Mouse (Mus musculus) olfactory bulb, adult 2 months (tissue): Measurements from ENCODE around the gene Rbp7. TPM values are rescaled to one million over a fixed set of nuclear protein-coding genes. Genes with fewer than 3 reads are reported as not detected.
A peak's percentile ranks its signal among the peaks of the same experiment; 100 is the strongest.
"Not testable (repeated sequence)": the region's sequence is repeated elsewhere in the genome, so short reads cannot be mapped to it uniquely, and the experiment has no call there.

Experiments
- H3K27ac ChIP-seq: fragments of 200-500 bp; 2 replicates; pipeline ENCODE4 v1.5.1; 2012; ENCODE audit warnings: low read depth, low read length; ENCODE audit not compliant: insufficient read depth
- H3K4me1 ChIP-seq: fragments of 200-500 bp; 2 replicates; pipeline ENCODE4 v1.6.1; 2012; ENCODE audit warnings: low read length; ENCODE audit not compliant: control insufficient read depth, insufficient read depth
- H3K4me3 ChIP-seq: fragments of 200-500 bp; 2 replicates; pipeline ENCODE4 v1.5.1; 2012; ENCODE audit warnings: mild to moderate bottlenecking, low read depth, low read length, moderate library complexity; ENCODE audit not compliant: insufficient read depth
- CTCF ChIP-seq: fragments of 200-500 bp; IDR thresholded peaks from 2 replicates; pipeline ENCODE4 v1.5.1; 2012; ENCODE audit warnings: low read depth, mild to moderate bottlenecking, low read length, moderate library complexity; ENCODE audit not compliant: insufficient read depth
- POLR2A ChIP-seq: fragments of 200-500 bp; IDR thresholded peaks from 2 replicates; pipeline ENCODE4 v1.6.1; 2012; ENCODE audit warnings: mild to moderate bottlenecking, low read depth, low read length, moderate library complexity; ENCODE audit not compliant: insufficient read depth
- WGBS: fragments of 180-500 bp; shearing (Covaris S2); methylation state at CpG from one replicate; pipeline ENCODE4 v1.1.7; 2018; 5-methylcytosine and 5-hydroxymethylcytosine counted together
- polyA plus RNA-seq: library from polyadenylated mRNA; stranded (reverse); fragments of >200 nt; gene quantifications from 2 replicates; pipeline ENCODE4 v1.2.4, GENCODE M21; 2012; ENCODE audit warnings: low replicate concordance; ENCODE audit not compliant: missing spikeins, insufficient read depth, insufficient read length

Gene Rbp7
- polyA plus RNA-seq, 1 experiment, result not detected

DNA sequence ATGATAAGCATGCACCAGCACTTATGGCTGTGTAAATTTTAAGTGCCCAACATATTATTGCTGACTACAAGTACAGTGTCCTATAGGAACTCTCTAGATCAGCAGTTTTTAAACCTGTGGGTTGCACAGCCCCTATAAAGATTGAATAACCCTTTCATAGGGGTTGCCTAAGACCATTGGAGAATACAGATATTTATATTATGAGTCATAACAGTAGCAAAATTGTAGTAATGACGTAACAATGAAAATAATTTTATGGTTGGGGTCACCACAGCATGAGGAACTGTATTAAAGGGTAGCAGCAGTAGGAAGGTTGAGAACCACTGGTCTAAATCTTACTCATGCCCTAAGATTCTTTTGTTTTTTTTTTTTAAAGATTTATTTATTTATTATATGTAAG, 4.6 kb upstream of the Rbp7 start:
- H3K27ac ChIP-seq, result no peak overlapping the region
- WGBS, result 92% methylated on average over 1 of the region's 1 CpGs
- H3K4me3 ChIP-seq, result no peak overlapping the region
- H3K4me1 ChIP-seq, result no peaks in the 10 kb centered on the region
- TF ChIP-seq CTCF (no peak), POLR2A (no peak)

DNA sequence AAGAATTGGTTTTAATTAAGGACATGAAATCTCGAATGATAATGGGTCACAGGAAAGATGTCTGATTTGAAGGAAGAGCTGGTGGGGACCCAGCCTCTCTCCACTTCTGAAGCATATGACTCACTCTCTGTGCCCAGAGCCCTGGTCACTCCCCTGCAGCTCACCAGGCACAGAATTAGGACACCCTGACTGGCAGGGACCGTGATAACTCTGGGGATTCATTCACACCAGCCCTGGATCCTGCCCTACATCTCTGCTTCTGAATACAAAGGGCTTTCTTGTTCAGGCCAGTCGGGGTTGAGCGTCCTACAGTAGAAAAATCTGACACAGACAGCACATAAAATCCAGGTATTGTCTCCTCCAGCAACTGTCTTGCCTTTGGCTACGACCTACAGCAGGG, 3.7 kb upstream of the Rbp7 start:
- 49% methylated on average over 5 of the region's 5 CpGs for WGBS

DNA sequence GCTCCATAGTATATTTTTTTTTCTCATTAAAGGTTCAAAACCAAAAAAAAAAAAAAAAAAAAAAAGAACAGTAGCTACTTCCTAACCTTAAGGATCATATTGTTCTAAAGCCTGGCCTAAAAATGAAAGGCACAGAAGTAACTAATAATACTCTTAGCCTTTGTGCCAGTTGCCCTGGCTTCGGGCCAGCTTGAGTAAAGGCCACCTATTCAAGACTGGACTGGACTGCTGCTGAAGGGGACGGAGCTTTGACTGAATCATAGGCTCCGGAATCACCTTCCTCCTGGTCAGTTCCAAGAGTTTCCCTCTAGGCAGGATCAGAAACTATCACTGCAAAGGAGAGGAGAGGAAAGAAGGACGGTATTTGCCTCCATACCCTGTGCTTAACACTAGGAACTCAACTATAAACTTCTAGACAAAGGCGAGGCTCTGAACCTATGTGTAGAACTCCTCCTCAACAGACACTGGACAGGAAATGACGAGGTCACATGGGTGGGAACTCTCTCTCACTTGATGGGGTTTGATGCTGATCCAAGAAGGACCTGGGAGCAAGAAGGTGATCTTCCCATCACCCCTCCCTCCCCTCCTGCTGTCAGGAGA, 3.2 kb upstream of the Rbp7 start:
- 60% methylated on average over 6 of the region's 6 CpGs for WGBS
- TF ChIP-seq CTCF (no peak), POLR2A (no peak)
- no peak overlapping the region for H3K4me3 ChIP-seq
- no peaks in the 10 kb centered on the region for H3K4me1 ChIP-seq
- H3K27ac ChIP-seq, result no peak overlapping the region

More for the DNA sequence above, 3.7 kb upstream of the Rbp7 start:
- no peak overlapping the region for H3K27ac ChIP-seq
- TF ChIP-seq POLR2A, result no peak
- TF ChIP-seq CTCF, result no peak
- H3K4me3 ChIP-seq, result no peak overlapping the region
- H3K4me1 ChIP-seq, result no peaks in the 10 kb centered on the region

DNA sequence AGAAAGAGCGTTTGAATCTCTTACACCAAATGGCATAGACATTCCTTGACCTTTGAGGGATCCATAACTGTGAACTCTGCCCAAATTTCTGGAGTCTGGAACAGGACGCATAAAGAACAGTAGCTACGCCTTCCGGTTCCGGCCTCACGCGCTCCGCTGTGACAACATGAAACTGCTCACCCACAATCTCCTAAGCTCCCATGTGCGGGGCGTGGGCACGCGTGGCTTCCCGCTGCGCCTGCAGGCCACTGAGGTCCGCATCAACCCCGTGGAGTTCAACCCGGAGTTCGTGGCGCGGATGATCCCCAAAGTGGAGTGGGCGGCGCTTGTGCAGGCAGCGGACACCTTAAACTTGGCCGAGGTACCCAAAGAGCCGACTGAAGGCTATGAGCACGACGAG, 2.4 kb upstream of the Rbp7 start:
- not testable (repeated sequence) for H3K4me3 ChIP-seq, H3K4me1 ChIP-seq, H3K27ac ChIP-seq
- WGBS, result 92% methylated on average over 27 of the region's 27 CpGs

DNA sequence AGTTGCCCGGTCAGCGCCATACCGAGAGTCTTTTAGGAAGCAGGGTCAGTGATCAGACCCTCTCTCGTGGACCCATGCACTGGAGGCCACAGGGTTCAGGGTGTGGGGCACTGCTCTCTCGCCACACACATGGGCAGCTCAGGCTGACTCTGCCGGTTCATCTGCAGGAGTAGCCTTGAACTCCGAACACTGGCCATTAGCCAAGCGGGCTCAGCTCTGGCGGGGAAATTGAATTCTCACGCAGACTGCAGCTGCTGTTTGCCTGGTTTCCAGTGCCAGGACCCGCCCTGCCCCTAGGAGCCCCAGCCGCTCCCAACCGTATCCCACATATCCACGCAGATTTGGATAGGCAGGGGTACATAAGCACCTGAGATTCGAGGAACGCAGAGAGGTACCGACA, 515 bp downstream of the Rbp7 start:
- TF ChIP-seq POLR2A, result no peak
- H3K27ac ChIP-seq, result no peak overlapping the region
- no peak overlapping the region for H3K4me3 ChIP-seq
- 81% methylated on average over 17 of the region's 17 CpGs for WGBS
- no peaks in the 10 kb centered on the region for H3K4me1 ChIP-seq

DNA sequence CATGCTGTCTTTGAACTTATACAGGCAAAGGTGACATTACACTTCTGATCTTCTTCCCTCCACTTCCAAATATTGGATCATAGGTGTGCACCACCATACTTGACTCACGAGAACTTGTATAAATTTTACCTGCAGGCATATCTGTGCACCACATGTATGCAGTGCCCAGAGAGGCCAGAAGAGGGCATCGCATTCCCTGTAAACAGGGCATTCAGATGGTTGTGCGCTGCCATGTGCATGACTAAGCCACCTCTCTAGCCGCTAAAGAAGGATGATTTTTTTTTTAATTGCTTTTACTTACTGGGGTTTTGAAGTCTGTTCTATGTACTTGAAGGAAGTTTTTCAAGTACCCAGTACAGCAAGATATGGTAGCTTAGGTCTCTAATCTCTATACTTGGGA, 1.1 kb downstream of the Rbp7 start:
- Histone ChIP-seq H3K4me1 (no peaks in the 10 kb centered on the region), H3K27ac (no peak overlapping the region), H3K4me3 (no peak overlapping the region)
- TF ChIP-seq POLR2A, result no peak
- no peak for TF ChIP-seq CTCF
- 77% methylated on average over 4 of the region's 4 CpGs for whole genome bisulfite sequencing

DNA sequence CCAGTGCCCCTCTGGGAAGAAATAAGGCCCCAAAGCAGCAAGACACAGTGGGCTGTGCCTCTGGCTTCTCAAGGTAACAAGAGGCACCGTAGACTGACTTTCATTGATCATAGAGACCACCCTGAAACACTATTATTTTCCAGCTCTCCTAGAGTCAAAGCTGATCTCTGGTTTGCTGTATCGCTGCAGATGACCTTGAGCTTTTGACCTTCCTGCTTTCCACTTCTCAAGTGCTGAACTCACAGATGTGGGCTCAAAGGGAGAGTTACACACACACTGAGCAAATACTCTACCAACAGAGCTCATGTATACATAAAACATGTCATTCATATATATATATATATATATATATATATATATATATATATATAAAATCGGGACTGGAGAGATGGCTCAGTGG, 4.1 kb downstream of the Rbp7 start:
- peaks cover 4% of the 10 kb centered on the region for H3K4me1 ChIP-seq
- no peak overlapping the region for H3K4me3 ChIP-seq
- 79% methylated on average over 3 of the region's 3 CpGs for WGBS
- no peak for TF ChIP-seq CTCF
- no peak for TF ChIP-seq POLR2A
- no peak overlapping the region for H3K27ac ChIP-seq

DNA sequence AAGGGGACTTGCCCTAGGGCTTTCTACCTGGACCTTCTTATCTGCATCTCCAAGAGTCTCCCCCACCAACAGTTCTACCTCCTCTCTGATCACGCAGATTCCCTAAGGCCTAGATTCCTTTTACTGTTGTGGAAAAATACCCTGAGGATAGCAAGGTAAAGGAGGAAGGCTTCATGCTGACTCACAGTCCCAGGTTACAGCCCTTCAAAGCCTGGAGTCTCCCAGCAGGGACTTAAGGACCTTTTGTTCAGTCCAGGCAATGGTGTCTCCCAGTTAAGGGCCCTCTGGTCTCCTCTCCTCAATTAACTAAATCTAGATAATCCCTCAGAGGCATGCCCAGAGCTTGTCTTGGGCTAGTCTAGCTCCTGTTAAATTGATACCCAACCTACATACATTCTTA, 8.5 kb downstream of the Rbp7 start:
- TF ChIP-seq POLR2A (no peak), CTCF (no peak)
- 85% methylated on average over 1 of the region's 1 CpGs for WGBS
- Histone ChIP-seq H3K4me3 (no peak overlapping the region), H3K4me1 (peaks cover 10% of the 10 kb centered on the region), H3K27ac (0 out of 2 replicates have a peak overlapping the region, but pooled peaks have one; percentile 10)

DNA sequence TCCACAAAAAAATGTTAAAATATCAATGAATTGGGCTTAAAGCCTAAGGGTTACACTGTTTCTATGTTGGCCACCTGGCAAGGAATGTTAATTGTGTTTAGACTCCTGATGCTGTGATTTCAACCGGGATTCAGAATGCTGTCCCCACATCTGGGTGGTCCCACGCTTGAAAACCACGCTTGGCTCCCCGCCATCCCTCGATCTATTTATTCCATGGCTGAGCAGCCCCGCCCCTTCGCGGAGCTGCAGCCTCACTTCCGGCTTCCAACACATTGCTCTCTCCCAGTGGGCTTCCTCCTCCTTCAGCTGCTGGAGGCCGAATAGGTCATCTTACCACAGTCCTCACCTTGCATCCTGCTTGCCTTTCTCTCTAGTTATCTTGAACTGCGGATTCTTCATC, 8.9 kb downstream of the Rbp7 start:
- Histone ChIP-seq H3K4me1 (peaks cover 10% of the 10 kb centered on the region), H3K27ac (peak overlapping the region; percentile 28; the same call in 1 of the 2 replicates), H3K4me3 (no peak overlapping the region)
- no peak for TF ChIP-seq POLR2A
- TF ChIP-seq CTCF, result no peak
- 10% methylated on average over 11 of the region's 11 CpGs for WGBS

DNA sequence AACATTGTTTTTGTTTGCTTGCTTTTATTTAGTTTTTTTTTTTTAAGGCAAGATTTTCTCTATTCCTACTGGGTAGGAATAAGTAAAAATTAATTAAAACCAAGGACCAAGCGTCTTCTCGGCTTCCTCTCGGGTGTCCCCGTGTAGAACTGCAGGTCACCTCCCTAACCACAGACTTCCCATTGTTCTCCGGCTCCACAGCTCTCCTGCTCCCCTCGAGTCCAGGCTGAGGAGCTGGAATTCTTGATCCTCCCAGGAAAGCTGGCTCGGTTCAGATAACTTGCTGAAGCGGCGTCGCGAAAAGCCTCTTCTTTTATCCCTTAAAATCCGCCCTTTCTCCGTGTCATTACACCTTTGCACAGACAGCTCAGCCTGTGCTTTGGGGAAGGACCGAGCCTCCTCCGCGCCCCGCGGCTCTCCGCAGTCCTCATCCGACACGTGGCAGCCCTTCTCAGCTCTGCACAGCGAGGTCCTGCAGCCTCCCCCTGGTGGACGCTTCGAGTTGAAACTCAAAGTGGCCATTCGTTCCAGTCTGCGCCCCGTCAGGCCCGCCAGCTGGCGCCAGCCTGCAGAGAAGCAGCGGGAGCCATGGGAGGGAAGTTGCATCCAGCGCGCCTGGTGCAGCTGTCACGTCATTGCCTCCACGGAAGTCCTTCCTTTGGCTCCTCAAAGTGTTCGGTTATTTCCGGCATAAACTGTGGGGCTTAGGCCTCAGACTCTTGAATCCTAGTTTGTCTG, 9.6 kb downstream of the Rbp7 start:
- peak; percentile 23; the same call in 1 of the 2 replicates for TF ChIP-seq POLR2A
- peak; percentile 90 for TF ChIP-seq CTCF
- peak overlapping the region; percentile 28 for H3K27ac ChIP-seq
- peak overlapping the region; percentile 42 for H3K4me3 ChIP-seq
- under 1% methylated on average over 36 of the region's 36 CpGs for WGBS
- peaks cover 10% of the 10 kb centered on the region for H3K4me1 ChIP-seq
